Mouse (Mus musculus) kidney, postnatal 36 days (tissue): ENCODE results near the gene Lrmp.

Experiments used
- DNase-seq, 2 experiments: peaks; one replicate each; pipeline ENCODE4 v3.0.0; 2021 to 2022; ENCODE audit warnings: mixed read lengths in 2 of 2

Lrmp gene

GRCm38 (mm10) chr6:145139776-145140475 lies 24.5 kb downstream of the Lrmp start:
- DNase-seq: no peak

GRCm38 (mm10) chr6:145140706-145141105 lies 25.3 kb downstream of the Lrmp start:
- DNase-seq: no peak

GRCm38 (mm10) chr6:145141827-145142226 lies 26.4 kb downstream of the Lrmp start:
- DNase-seq: no peak

- no peak for DNase-seq
Measured at GRCm38 (mm10) chr6:145145173-145145572, 29.7 kb downstream of the Lrmp start.

GRCm38 (mm10) chr6:145147716-145148115 lies 32.3 kb downstream of the Lrmp start:
- no peak for DNase-seq

- no peak for DNase-seq
Measured at GRCm38 (mm10) chr6:145149054-145149453, 33.6 kb downstream of the Lrmp start.

GRCm38 (mm10) chr6:145158619-145159018 lies 43.2 kb downstream of the Lrmp start:
- no peak for DNase-seq

GRCm38 (mm10) chr6:145160581-145160980 lies 45.1 kb downstream of the Lrmp start:
- DNase-seq: no peak

GRCm38 (mm10) chr6:145171892-145172606 lies 56.6 kb downstream of the Lrmp start:
- DNase-seq: no peak

- DNase-seq: peak; percentile 96 to 98
Measured at GRCm38 (mm10) chr6:145173781-145174191, 58.3 kb downstream of the Lrmp start.

GRCm38 (mm10) chr6:145175571-145175981 lies 60.1 kb downstream of the Lrmp start:
- DNase-seq: no peak

GRCm38 (mm10) chr6:145176474-145176873 lies 61.0 kb downstream of the Lrmp start:
- no peak for DNase-seq

GRCm38 (mm10) chr6:145179665-145180064 lies 64.2 kb downstream of the Lrmp start:
- DNase-seq: peak; percentile 36 to 85

- peak; percentile 24 to 49 for DNase-seq
Measured at GRCm38 (mm10) chr6:145182044-145182443, 66.6 kb downstream of the Lrmp start.

- DNase-seq: no peak
Measured at GRCm38 (mm10) chr6:145186096-145186495, 70.6 kb downstream of the Lrmp start.

GRCm38 (mm10) chr6:145187093-145188088 lies 71.9 kb downstream of the Lrmp start:
- no peak for DNase-seq

- no peak for DNase-seq
Measured at GRCm38 (mm10) chr6:145193038-145193437, 77.6 kb downstream of the Lrmp start.

- DNase-seq: no peak
Measured at GRCm38 (mm10) chr6:145193446-145193845, 78.0 kb downstream of the Lrmp start.

- no peak for DNase-seq
Measured at GRCm38 (mm10) chr6:145197949-145198686, 82.7 kb downstream of the Lrmp start.

- no peak for DNase-seq
Measured at GRCm38 (mm10) chr6:145202432-145203125, 87.1 kb downstream of the Lrmp start.

- no peak for DNase-seq
Measured at GRCm38 (mm10) chr6:145204440-145204839, 89.0 kb downstream of the Lrmp start.

- no peak for DNase-seq
Measured at GRCm38 (mm10) chr6:145205142-145205541, 89.7 kb downstream of the Lrmp start.
